Mouse (Mus musculus) hindbrain, embryonic 14.5 days (tissue): ENCODE measurements at regions not wholly inside any gene's neighbourhood (a gene's known extent, or its start where the extent isn't known, plus 50 kb on each side); places are given as distances from the start of the nearest gene placed in this dataset.

Experiments used
- ATAC-seq: fragments of 200-750 bp; cut with Nextera tagmentation; 2 replicates; pipeline ENCODE4 v1.8.0; 2017; ENCODE audit warnings: moderate number of reproducible peaks, mild to moderate bottlenecking, moderate TSS enrichment, moderate library complexity; ENCODE audit not compliant: low FRiP score
- DNase-seq: peaks from one replicate; pipeline ENCODE4 v3.0.0-alpha.2; 2015; ENCODE audit warnings: low spot score
- H3K27ac ChIP-seq: fragments of 300-500 bp; sonication (generic); 2 replicates; pipeline ENCODE4 v1.5.1; 2014; ENCODE audit warnings: mild to moderate bottlenecking, moderate library complexity
- H3K27me3 ChIP-seq: fragments of 300-500 bp; sonication (generic); 2 replicates; pipeline ENCODE4 v1.6.1; 2014; ENCODE audit warnings: mild to moderate bottlenecking, low read length, mixed read lengths; ENCODE audit not compliant: control insufficient read depth, insufficient read depth
- H3K36me3 ChIP-seq: fragments of 300-500 bp; sonication (generic); replicated peaks from 2 replicates; pipeline ENCODE4 v1.6.1; 2014; ENCODE audit not compliant: control insufficient read depth, insufficient read depth
- H3K4me1 ChIP-seq: fragments of 300-500 bp; sonication (generic); replicated peaks from 2 replicates; pipeline ENCODE4 v1.6.1; 2014; ENCODE audit warnings: antibody characterized with exemption, low read length, mixed read lengths; ENCODE audit not compliant: control insufficient read depth, insufficient read depth
- H3K4me2 ChIP-seq: fragments of 300-500 bp; sonication (generic); replicated peaks from 2 replicates; pipeline ENCODE4 v1.6.1; 2014; ENCODE audit warnings: mild to moderate bottlenecking, moderate library complexity
- H3K4me3 ChIP-seq: fragments of 300-500 bp; sonication (generic); replicated peaks from 2 replicates; pipeline ENCODE4 v1.5.1; 2014; ENCODE audit warnings: mild to moderate bottlenecking, low read length
- H3K9ac ChIP-seq: fragments of 300-500 bp; sonication (generic); 2 replicates; pipeline ENCODE4 v1.6.1; 2014
- H3K9me3 ChIP-seq: fragments of 300-500 bp; sonication (generic); 2 replicates; pipeline ENCODE4 v1.6.1; 2016; ENCODE audit warnings: low read length; ENCODE audit not compliant: control insufficient read depth
- WGBS: fragments of 180-500 bp; shearing (Covaris S2); extraction: QIAGEN DNeasy Blood & Tissue Kit; methylation state at CpG from one replicate; pipeline ENCODE4 v1.1.7; 2014; 5-methylcytosine and 5-hydroxymethylcytosine counted together

- ATAC-seq (no peak), DNase-seq (no peak)
- WGBS: 39% methylated on average over 1 of the region's 1 CpGs
- Histone ChIP-seq H3K4me1 (no peaks in the 10 kb centered on the region), H3K4me3 (no peak overlapping the region), H3K27ac (no peak overlapping the region), H3K9me3 (no peaks in the 10 kb centered on the region), H3K9ac (no peak overlapping the region), H3K4me2 (no peak overlapping the region), H3K36me3 (no peaks in the 10 kb centered on the region), H3K27me3 (no peaks in the 10 kb centered on the region)
These were observed 2012.6 kb downstream of the Poteg start for GRCm38 (mm10) chr8:29460119-29460518.

GRCm38 (mm10) chr8:29492931-29493330, 2045.5 kb downstream of the Poteg start:
- DNase-seq: no peak
- WGBS: 84% methylated on average over 2 of the region's 2 CpGs
- no peak overlapping the region for H3K9ac ChIP-seq
- no peak for ATAC-seq
- H3K4me2 ChIP-seq: no peak overlapping the region
- no peaks in the 10 kb centered on the region for H3K27me3 ChIP-seq
- no peaks in the 10 kb centered on the region for H3K36me3 ChIP-seq
- H3K27ac ChIP-seq: no peak overlapping the region
- no peak overlapping the region for H3K4me3 ChIP-seq
- no peaks in the 10 kb centered on the region for H3K9me3 ChIP-seq
- no peaks in the 10 kb centered on the region for H3K4me1 ChIP-seq

GRCm38 (mm10) chr8:29527327-29527726, 2079.9 kb downstream of the Poteg start:
- H3K9me3 ChIP-seq: no peaks in the 10 kb centered on the region
- H3K4me2 ChIP-seq: no peak overlapping the region
- no peaks in the 10 kb centered on the region for H3K4me1 ChIP-seq
- WGBS: 96% methylated on average over 1 of the region's 1 CpGs
- no peak overlapping the region for H3K4me3 ChIP-seq
- H3K9ac ChIP-seq: no peak overlapping the region
- no peak for ATAC-seq
- no peak for DNase-seq
- H3K36me3 ChIP-seq: no peaks in the 10 kb centered on the region
- no peak overlapping the region for H3K27ac ChIP-seq
- H3K27me3 ChIP-seq: no peaks in the 10 kb centered on the region

- Histone ChIP-seq H3K9ac (no peak overlapping the region), H3K4me3 (no peak overlapping the region), H3K4me1 (no peaks in the 10 kb centered on the region), H3K27me3 (no peaks in the 10 kb centered on the region), H3K27ac (no peak overlapping the region), H3K4me2 (no peak overlapping the region), H3K36me3 (no peaks in the 10 kb centered on the region), H3K9me3 (no peaks in the 10 kb centered on the region)
- 52% methylated on average over 4 of the region's 4 CpGs for WGBS
- no peak for ATAC-seq
- no peak for DNase-seq
These were observed 2084.1 kb downstream of the Poteg start for GRCm38 (mm10) chr8:29531565-29531964.

- no peaks in the 10 kb centered on the region for H3K36me3 ChIP-seq
- no peaks in the 10 kb centered on the region for H3K4me1 ChIP-seq
- ATAC-seq (no peak), DNase-seq (no peak)
- no peak overlapping the region for H3K4me2 ChIP-seq
- no peak overlapping the region for H3K4me3 ChIP-seq
- WGBS: 83% methylated on average over 2 of the region's 2 CpGs
- no peaks in the 10 kb centered on the region for H3K9me3 ChIP-seq
- H3K27ac ChIP-seq: no peak overlapping the region
- no peaks in the 10 kb centered on the region for H3K27me3 ChIP-seq
- H3K9ac ChIP-seq: no peak overlapping the region
These were observed 2090.5 kb downstream of the Poteg start for GRCm38 (mm10) chr8:29538016-29538415.

- no peaks in the 10 kb centered on the region for H3K9me3 ChIP-seq
- H3K4me1 ChIP-seq: no peaks in the 10 kb centered on the region
- no peaks in the 10 kb centered on the region for H3K36me3 ChIP-seq
- H3K27me3 ChIP-seq: no peaks in the 10 kb centered on the region
- ATAC-seq (no peak), DNase-seq (no peak)
- no peak overlapping the region for H3K4me2 ChIP-seq
- WGBS: 73% methylated on average over 3 of the region's 3 CpGs
- no peak overlapping the region for H3K4me3 ChIP-seq
- H3K9ac ChIP-seq: no peak overlapping the region
- H3K27ac ChIP-seq: no peak overlapping the region
These were observed 2092.4 kb downstream of the Poteg start for GRCm38 (mm10) chr8:29539856-29540255.

- ATAC-seq (peak; percentile 65; the same call in 1 of the 2 replicates), DNase-seq (peak; percentile 48)
- Histone ChIP-seq H3K4me2 (no peak overlapping the region), H3K4me1 (no peaks in the 10 kb centered on the region), H3K36me3 (no peaks in the 10 kb centered on the region), H3K9ac (no peak overlapping the region), H3K27me3 (no peaks in the 10 kb centered on the region), H3K27ac (no peak overlapping the region), H3K4me3 (no peak overlapping the region), H3K9me3 (no peaks in the 10 kb centered on the region)
- WGBS: 38% methylated on average over 5 of the region's 5 CpGs
These were observed 2096.7 kb downstream of the Poteg start for GRCm38 (mm10) chr8:29544142-29544541.

GRCm38 (mm10) chr8:29585671-29586070, 2138.2 kb downstream of the Poteg start:
- no peaks in the 10 kb centered on the region for H3K36me3 ChIP-seq
- no peak overlapping the region for H3K4me3 ChIP-seq
- 88% methylated on average over 6 of the region's 6 CpGs for WGBS
- H3K27me3 ChIP-seq: no peaks in the 10 kb centered on the region
- H3K4me1 ChIP-seq: no peaks in the 10 kb centered on the region
- H3K4me2 ChIP-seq: no peak overlapping the region
- no peak for ATAC-seq
- no peak for DNase-seq
- no peak overlapping the region for H3K27ac ChIP-seq
- H3K9ac ChIP-seq: no peak overlapping the region
- H3K9me3 ChIP-seq: no peaks in the 10 kb centered on the region

GRCm38 (mm10) chr8:29594129-29594528, 2146.7 kb downstream of the Poteg start:
- no peaks in the 10 kb centered on the region for H3K36me3 ChIP-seq
- no peaks in the 10 kb centered on the region for H3K9me3 ChIP-seq
- ATAC-seq: no peak
- H3K27ac ChIP-seq: no peak overlapping the region
- no peaks in the 10 kb centered on the region for H3K27me3 ChIP-seq
- 78% methylated on average over 9 of the region's 9 CpGs for WGBS
- H3K4me2 ChIP-seq: no peak overlapping the region
- no peaks in the 10 kb centered on the region for H3K4me1 ChIP-seq
- H3K9ac ChIP-seq: no peak overlapping the region
- H3K4me3 ChIP-seq: no peak overlapping the region
- no peak for DNase-seq

- DNase-seq (no peak), ATAC-seq (no peak)
- WGBS: 59% methylated on average over 7 of the region's 7 CpGs
- Histone ChIP-seq H3K27me3 (no peaks in the 10 kb centered on the region), H3K27ac (no peak overlapping the region), H3K4me2 (no peak overlapping the region), H3K4me3 (no peak overlapping the region), H3K9me3 (no peaks in the 10 kb centered on the region), H3K9ac (no peak overlapping the region), H3K4me1 (no peaks in the 10 kb centered on the region), H3K36me3 (no peaks in the 10 kb centered on the region)
These were observed 2166.6 kb downstream of the Poteg start for GRCm38 (mm10) chr8:29614098-29614497.
